Mouse (Mus musculus): Measurements from ENCODE around the gene Fbxo7. TPM values are rescaled to one million over a fixed set of nuclear protein-coding genes. Genes with fewer than 3 reads are reported as not detected.
"Not testable (repeated sequence)": the region's sequence is repeated elsewhere in the genome, so short reads cannot be mapped to it uniquely, and the experiment has no call there.

The Fbxo7 gene
- polyA plus RNA-seq, 1 experiment, result 15.5 TPM

GRCm38 (mm10) chr10:86011172-86011571, 10.6 kb upstream of the Fbxo7 start:
- H3K4me3 ChIP-seq (ENCODE audit: insufficient read depth, low read length), result no peak overlapping the region
- H3K27ac ChIP-seq (ENCODE audit: insufficient read depth, low read length), result no peak overlapping the region
- no peaks in the 10 kb centered on the region for H3K4me1 ChIP-seq (ENCODE audit: control insufficient read depth, insufficient read depth, low read length)
- TF ChIP-seq POLR2A (IDR thresholded peaks at IDR 0.05; ENCODE audit: low read depth, low read length) (no peak), CTCF (IDR thresholded peaks at IDR 0.05; ENCODE audit: borderline replicate concordance, insufficient read depth, low read length) (no peak)

GRCm38 (mm10) chr10:86011781-86012180, 10.0 kb upstream of the Fbxo7 start, which contains the start of gene Bpifc:
TSS of gene Bpifc (minus strand) at chr10:86011895.
- TF ChIP-seq CTCF (IDR thresholded peaks at IDR 0.05; ENCODE audit: borderline replicate concordance, insufficient read depth, low read length) (no peak), POLR2A (IDR thresholded peaks at IDR 0.05; ENCODE audit: low read depth, low read length) (no peak)
- Histone ChIP-seq H3K4me3 (ENCODE audit: insufficient read depth, low read length) (no peak within 1 kb of the TSS), H3K4me1 (ENCODE audit: control insufficient read depth, insufficient read depth, low read length) (no peaks in the 10 kb centered on the region), H3K27ac (ENCODE audit: insufficient read depth, low read length) (no peak within 1 kb of the TSS)

- Histone ChIP-seq H3K4me1 (ENCODE audit: control insufficient read depth, insufficient read depth, low read length) (0 out of 2 replicates have a peak, but pooled peaks cover 2% of the 10 kb centered on the region), H3K27ac (ENCODE audit: insufficient read depth, low read length) (no peak overlapping the region), H3K4me3 (ENCODE audit: insufficient read depth, low read length) (no peak overlapping the region)
- TF ChIP-seq POLR2A (IDR thresholded peaks at IDR 0.05; ENCODE audit: low read depth, low read length) (no peak), CTCF (IDR thresholded peaks at IDR 0.05; ENCODE audit: borderline replicate concordance, insufficient read depth, low read length) (no peak)
Measured at GRCm38 (mm10) chr10:86017781-86018180, 4.0 kb upstream of the Fbxo7 start.

DNA sequence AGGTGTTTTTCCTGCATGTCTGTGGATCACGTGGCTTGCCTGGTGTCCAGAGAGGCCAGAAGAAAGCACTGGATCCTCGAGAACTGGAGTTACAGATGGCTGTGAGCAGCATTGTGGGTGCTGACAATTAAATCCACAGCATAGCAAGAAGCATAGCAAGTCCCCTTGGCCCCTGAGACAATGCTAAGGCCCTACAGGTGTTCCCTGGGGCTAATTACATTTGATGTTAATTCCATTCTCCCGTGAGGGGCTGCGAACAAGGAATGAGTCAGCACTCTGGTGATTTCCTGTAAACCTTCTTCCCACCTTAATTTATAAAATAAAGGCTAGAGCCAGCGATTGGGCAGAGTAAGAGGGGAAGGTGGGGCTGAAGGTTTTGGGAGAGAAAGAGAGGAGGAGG, 3.0 kb upstream of the Fbxo7 start:
- no peak for TF ChIP-seq CTCF (IDR thresholded peaks at IDR 0.05; ENCODE audit: borderline replicate concordance, insufficient read depth, low read length)
- TF ChIP-seq POLR2A (IDR thresholded peaks at IDR 0.05; ENCODE audit: low read depth, low read length), result no peak
- Histone ChIP-seq H3K4me1 (ENCODE audit: control insufficient read depth, insufficient read depth, low read length) (0 out of 2 replicates have a peak, but pooled peaks cover 2% of the 10 kb centered on the region), H3K27ac (ENCODE audit: insufficient read depth, low read length) (no peak overlapping the region), H3K4me3 (ENCODE audit: insufficient read depth, low read length) (no peak overlapping the region)

DNA sequence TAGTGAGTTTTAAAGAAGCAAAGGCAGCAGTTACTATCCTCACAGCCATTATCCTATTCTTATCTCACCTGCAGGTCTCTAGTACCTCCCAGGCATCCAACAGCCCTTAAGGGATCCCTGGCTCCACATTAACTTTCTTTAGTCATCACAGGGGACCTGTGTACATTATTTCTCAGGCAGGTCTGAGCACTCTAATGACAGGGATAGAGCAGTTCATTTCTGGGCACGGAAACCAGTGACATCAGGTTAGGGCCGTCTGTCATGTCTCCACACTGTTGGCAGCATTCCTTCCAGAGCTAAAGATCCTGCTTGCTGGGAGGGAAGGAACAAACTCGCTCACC, 394 bp upstream of the Fbxo7 start:
- Histone ChIP-seq H3K4me3 (ENCODE audit: insufficient read depth, low read length) (peak overlapping the region; percentile 5; the same call in 1 of the 2 replicates), H3K4me1 (ENCODE audit: control insufficient read depth, insufficient read depth, low read length) (0 out of 2 replicates have a peak, but pooled peaks cover 2% of the 10 kb centered on the region), H3K27ac (ENCODE audit: insufficient read depth, low read length) (no peak overlapping the region)
- TF ChIP-seq CTCF (IDR thresholded peaks at IDR 0.05; ENCODE audit: borderline replicate concordance, insufficient read depth, low read length), result no peak
- no peak for TF ChIP-seq POLR2A (IDR thresholded peaks at IDR 0.05; ENCODE audit: low read depth, low read length)

GRCm38 (mm10) chr10:86022474-86022816, 673 bp downstream of the Fbxo7 start:
- Histone ChIP-seq H3K27ac (ENCODE audit: insufficient read depth, low read length) (no peak overlapping the region), H3K4me3 (ENCODE audit: insufficient read depth, low read length) (peak overlapping the region; percentile 73), H3K4me1 (ENCODE audit: control insufficient read depth, insufficient read depth, low read length) (0 out of 2 replicates have a peak, but pooled peaks cover 2% of the 10 kb centered on the region)
- TF ChIP-seq POLR2A (IDR thresholded peaks at IDR 0.05; ENCODE audit: low read depth, low read length) (no peak), CTCF (IDR thresholded peaks at IDR 0.05; ENCODE audit: borderline replicate concordance, insufficient read depth, low read length) (no peak)

DNA sequence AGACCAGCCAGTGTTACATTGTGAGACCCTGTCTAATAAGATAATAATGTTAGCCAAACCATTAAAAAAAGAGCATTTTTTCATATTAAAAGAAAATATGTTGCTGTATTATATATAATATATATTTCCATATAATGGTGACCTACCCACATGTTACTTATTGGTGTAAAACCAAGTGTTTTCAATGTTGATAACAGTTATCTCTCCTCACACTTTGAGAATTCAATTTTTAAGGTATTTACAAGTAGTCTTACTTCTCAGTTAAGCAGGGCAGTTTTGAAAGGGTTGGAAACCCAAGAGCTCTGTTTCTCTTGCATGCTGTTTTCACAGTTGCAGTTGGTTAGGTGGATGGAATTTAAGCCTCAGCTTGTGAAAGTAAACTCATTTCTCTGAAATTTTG, 1.4 kb downstream of the Fbxo7 start:
- Histone ChIP-seq H3K27ac (ENCODE audit: insufficient read depth, low read length) (no peak overlapping the region), H3K4me3 (ENCODE audit: insufficient read depth, low read length) (no peak overlapping the region), H3K4me1 (ENCODE audit: control insufficient read depth, insufficient read depth, low read length) (0 out of 2 replicates have a peak, but pooled peaks cover 2% of the 10 kb centered on the region)
- TF ChIP-seq POLR2A (IDR thresholded peaks at IDR 0.05; ENCODE audit: low read depth, low read length), result no peak
- TF ChIP-seq CTCF (IDR thresholded peaks at IDR 0.05; ENCODE audit: borderline replicate concordance, insufficient read depth, low read length), result no peak

DNA sequence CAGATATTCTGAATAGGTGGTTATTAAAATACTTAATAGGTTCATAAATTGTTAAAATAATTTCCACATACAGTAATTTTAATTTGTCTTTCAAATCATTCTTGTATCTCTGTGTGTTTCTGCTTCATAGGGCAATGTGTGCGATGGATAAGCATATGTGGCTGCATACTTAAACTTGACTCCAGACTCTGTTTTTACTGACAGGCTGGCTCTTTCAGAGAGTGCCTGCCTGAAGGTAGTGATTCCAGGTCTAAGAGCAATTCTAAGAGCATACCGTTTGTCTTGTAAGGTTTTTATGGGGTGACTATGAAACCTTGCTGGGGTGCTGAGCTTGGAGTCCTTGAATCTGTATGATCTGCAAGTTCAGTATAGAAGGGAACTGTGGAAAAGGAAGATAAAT, 4.1 kb downstream of the Fbxo7 start:
- 0 out of 2 replicates have a peak, but pooled peaks cover 2% of the 10 kb centered on the region for H3K4me1 ChIP-seq (ENCODE audit: control insufficient read depth, insufficient read depth, low read length)
- H3K27ac ChIP-seq (ENCODE audit: insufficient read depth, low read length), result no peak overlapping the region
- H3K4me3 ChIP-seq (ENCODE audit: insufficient read depth, low read length), result no peak overlapping the region
- TF ChIP-seq CTCF (IDR thresholded peaks at IDR 0.05; ENCODE audit: borderline replicate concordance, insufficient read depth, low read length) (no peak), POLR2A (IDR thresholded peaks at IDR 0.05; ENCODE audit: low read depth, low read length) (no peak)

GRCm38 (mm10) chr10:86026354-86026753, 4.6 kb downstream of the Fbxo7 start:
- Histone ChIP-seq H3K4me3 (ENCODE audit: insufficient read depth, low read length) (no peak overlapping the region), H3K27ac (ENCODE audit: insufficient read depth, low read length) (no peak overlapping the region)

GRCm38 (mm10) chr10:86026807-86027206, 5.0 kb downstream of the Fbxo7 start:
- not testable (repeated sequence) for H3K4me3 ChIP-seq (ENCODE audit: insufficient read depth, low read length); H3K27ac ChIP-seq (ENCODE audit: insufficient read depth, low read length); H3K4me1 ChIP-seq (ENCODE audit: control insufficient read depth, insufficient read depth, low read length)

More at GRCm38 (mm10) chr10:86026354-86026753, 4.6 kb downstream of the Fbxo7 start:
- H3K4me1 ChIP-seq (ENCODE audit: control insufficient read depth, insufficient read depth, low read length), result 0 out of 2 replicates have a peak, but pooled peaks cover 2% of the 10 kb centered on the region
- no peak for TF ChIP-seq POLR2A (IDR thresholded peaks at IDR 0.05; ENCODE audit: low read depth, low read length)
- no peak for TF ChIP-seq CTCF (IDR thresholded peaks at IDR 0.05; ENCODE audit: borderline replicate concordance, insufficient read depth, low read length)

- TF ChIP-seq POLR2A (IDR thresholded peaks at IDR 0.05; ENCODE audit: low read depth, low read length) (no peak), CTCF (IDR thresholded peaks at IDR 0.05; ENCODE audit: borderline replicate concordance, insufficient read depth, low read length) (no peak)
- Histone ChIP-seq H3K4me1 (ENCODE audit: control insufficient read depth, insufficient read depth, low read length) (no peaks in the 10 kb centered on the region), H3K4me3 (ENCODE audit: insufficient read depth, low read length) (no peak overlapping the region), H3K27ac (ENCODE audit: insufficient read depth, low read length) (no peak overlapping the region)
Measured at GRCm38 (mm10) chr10:86030743-86031142, 9.0 kb downstream of the Fbxo7 start.

All from embryonic fibroblast, embryonic 13.5 days (primary cell).